Mouse (Mus musculus): ENCODE measurements around the gene BC107364.
"Not testable (repeated sequence)": the region's sequence is repeated elsewhere in the genome, so short reads cannot be mapped to it uniquely, and the experiment has no call there.

The BC107364 gene

GRCm38 (mm10) chr3:96458008-96458407 lies 5.9 kb upstream of the BC107364 start:
- DNase-seq (ENCODE audit: low read depth in 2 of 2, low spot score in 2 of 2) = not testable (repeated sequence)

GRCm38 (mm10) chr3:96451181-96451737 lies 847 bp downstream of the BC107364 start:
- not testable (repeated sequence) for DNase-seq (ENCODE audit: low read depth in 2 of 2, low spot score in 2 of 2)

- DNase-seq (ENCODE audit: low read depth in 2 of 2, low spot score in 2 of 2) = not testable (repeated sequence)
Observed at GRCm38 (mm10) chr3:96450586-96450896, 1.6 kb downstream of the BC107364 start.

- not testable (repeated sequence) for DNase-seq (ENCODE audit: low read depth in 2 of 2, low spot score in 2 of 2)
Observed at GRCm38 (mm10) chr3:96449762-96450585, 2.1 kb downstream of the BC107364 start.

DNA sequence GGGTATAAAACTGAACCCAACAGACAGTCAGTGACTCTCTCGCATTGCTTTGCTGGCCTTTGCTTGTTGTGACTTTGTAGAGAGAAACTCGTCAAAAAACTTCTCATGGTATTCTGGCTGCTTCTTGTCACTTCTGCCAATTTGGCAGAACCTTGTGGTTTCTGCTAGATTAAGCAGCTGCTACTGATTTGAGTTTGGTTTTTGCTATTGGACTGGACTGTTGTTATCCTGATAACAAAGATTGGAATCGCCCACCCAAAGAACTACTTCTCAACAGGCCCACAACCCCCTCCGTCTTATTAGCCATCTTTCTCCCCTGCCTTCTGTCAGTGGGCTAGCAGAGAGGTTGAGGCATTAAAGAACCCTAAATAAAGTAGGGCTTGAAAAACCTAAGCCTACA lies 6.7 kb downstream of the BC107364 start:
- DNase-seq (ENCODE audit: low read depth in 2 of 2, low spot score in 2 of 2) = no peak

DNA sequence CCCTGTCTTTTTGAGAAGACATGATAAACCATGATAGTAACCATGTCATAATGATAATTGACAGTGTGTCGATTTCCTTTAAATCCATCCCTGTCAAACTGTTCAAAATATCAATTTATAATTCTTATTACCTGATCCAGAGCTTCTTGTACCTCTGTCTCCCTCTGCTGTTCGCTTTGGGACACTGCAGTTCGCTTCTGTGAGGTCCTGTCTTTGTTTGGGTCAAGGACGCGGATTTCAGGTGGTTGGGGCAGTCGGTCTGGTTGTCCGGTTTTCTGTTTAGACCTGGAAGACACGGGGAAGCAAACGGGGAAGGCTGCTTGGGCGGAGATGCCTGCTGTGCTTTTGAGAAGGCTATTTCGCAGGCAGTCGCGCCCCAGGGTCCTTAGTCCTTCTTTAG lies 11.5 kb downstream of the BC107364 start:
- DNase-seq (ENCODE audit: low read depth in 2 of 2, low spot score in 2 of 2) = peak; percentile 49 to 72

DNA sequence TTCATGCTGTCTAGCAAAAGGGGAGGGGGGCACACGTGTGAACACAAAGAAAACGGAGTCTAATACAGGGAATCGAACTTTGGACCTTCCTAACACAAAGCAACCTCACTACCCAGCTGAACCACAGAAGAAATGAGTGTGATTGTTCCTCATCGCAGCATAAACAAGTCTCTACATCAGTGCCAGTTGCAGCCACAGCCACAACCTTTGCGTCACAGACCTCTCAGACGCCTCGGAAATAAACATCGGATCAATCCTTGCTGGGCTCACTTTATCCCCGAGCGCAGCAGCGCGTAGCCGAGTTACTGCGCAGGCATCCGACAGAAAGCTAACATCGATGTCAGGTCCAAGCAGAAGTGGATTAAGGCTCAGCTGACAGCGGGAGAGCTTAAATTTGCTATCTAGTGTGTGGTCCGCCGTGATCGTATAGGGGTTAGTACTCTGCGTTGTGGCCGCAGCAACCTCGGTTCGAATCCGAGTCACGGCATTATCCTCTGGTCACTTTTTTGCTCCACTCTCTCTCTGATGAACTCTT lies 16.5 kb downstream of the BC107364 start:
- DNase-seq (ENCODE audit: low read depth in 2 of 2, low spot score in 2 of 2) = peak; percentile 12 to 38

DNA sequence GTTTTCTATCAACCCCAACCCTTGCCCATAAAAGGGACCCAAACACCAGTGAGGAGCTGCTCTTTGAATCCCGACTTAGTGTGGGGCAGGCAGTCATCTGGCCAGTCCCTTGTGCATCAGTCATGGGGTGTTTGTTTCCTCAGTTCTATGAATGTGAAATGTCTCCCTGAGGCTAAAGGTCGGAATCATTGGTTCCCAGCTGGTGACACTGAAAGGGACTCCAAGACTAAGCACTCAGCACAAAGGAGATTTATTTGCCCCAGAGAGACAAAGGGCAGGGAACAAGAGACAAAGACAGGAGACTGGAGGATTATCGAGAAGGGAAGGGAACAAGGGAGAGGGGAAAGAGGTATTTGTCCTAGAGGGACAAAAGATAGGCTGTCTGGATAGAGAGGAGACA lies 19.9 kb downstream of the BC107364 start:
- no peak for DNase-seq (ENCODE audit: low read depth in 2 of 2, low spot score in 2 of 2)

GRCm38 (mm10) chr3:96429819-96430132 lies 22.3 kb downstream of the BC107364 start:
- no peak for DNase-seq (ENCODE audit: low read depth in 2 of 2, low spot score in 2 of 2)

- no peak for DNase-seq (ENCODE audit: low read depth in 2 of 2, low spot score in 2 of 2)
Observed at GRCm38 (mm10) chr3:96428941-96429818, 22.9 kb downstream of the BC107364 start.

GRCm38 (mm10) chr3:96427761-96428462 lies 24.2 kb downstream of the BC107364 start:
- no peak for DNase-seq (ENCODE audit: low read depth in 2 of 2, low spot score in 2 of 2)

DNA sequence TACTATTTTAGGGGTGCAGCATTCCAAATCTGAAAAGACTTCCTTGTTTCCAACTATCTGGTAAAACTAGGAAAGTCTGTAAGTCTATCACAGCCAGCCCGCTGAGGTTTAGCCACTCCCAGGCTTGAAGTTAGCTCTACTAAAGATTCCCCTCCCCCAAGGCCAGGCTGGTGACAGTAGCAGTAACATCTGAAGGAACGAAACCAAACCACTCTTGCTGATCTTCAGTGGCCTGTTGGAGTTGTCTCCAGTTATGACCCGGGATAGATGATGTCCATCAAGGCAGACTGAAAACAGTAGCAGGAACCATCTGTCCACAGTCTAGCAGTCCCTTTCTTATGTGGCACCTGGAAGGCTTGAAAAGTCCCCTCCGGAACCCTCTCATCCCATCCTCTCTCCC lies 24.8 kb downstream of the BC107364 start:
- DNase-seq (ENCODE audit: low read depth in 2 of 2, low spot score in 2 of 2) = no peak

DNA sequence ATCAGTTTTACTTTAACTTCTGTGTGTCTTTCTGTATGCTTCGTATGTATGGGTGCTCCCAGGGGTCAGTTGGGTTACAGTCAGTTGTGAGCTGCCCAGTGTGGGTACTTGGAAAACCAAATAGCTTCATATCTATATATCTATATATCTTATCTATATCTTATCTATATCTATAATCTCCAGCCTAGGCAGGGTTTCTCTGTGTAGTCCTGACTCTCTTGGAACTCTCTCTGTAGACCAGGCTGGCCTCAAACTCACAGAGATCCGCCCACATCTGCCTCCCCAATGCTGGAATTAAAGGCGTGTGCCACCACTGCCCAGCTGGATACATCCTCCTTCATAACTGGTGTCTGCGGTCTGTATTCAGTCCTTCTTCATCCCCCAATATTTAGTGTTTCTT lies 25.8 kb downstream of the BC107364 start:
- no peak for DNase-seq (ENCODE audit: low read depth in 2 of 2, low spot score in 2 of 2)

DNA sequence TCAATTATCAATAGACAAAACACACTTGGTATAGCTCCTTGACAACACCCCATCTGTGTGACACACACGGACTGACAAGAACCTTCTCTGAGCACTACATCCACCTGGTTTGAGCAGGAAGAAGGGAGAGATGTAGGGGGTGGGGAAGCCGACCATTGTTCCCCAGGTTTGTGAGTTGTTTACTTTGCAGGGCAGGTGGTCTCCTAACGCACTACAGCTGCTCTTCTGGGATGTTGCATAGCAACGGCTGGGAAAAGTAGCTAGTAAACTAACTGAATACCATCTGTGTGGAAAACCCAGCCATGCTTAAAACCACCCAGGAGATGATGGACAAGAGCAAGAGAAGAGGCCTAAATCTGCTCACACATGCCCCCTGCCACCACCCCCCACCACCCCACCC lies 27.7 kb downstream of the BC107364 start:
- DNase-seq (ENCODE audit: low read depth in 2 of 2, low spot score in 2 of 2) = not testable (repeated sequence)

- DNase-seq (ENCODE audit: low read depth in 2 of 2, low spot score in 2 of 2) = no peak
Observed at GRCm38 (mm10) chr3:96423889-96424288, 28.2 kb downstream of the BC107364 start.

DNA sequence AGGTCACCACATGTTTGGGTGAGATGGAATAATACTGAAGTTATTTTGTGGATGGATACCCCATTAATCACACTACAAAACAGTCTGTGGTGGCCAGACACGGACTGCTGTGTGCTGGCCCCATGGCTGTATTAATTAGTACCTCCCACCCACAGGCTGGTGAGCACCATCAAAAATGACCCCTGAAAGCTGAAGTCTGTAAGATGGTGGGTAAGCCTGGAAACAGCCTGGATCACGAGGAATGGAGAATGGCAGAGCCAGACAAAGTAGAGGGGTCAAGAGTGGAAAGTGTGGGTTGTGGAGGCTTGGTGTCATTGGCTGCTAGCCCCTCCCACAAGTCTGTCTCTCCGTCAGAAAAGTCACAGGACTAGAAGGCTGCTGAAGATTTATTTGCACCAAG lies 31.3 kb downstream of the BC107364 start:
- DNase-seq (ENCODE audit: low read depth in 2 of 2, low spot score in 2 of 2) = no peak

GRCm38 (mm10) chr3:96418902-96419301 lies 33.2 kb downstream of the BC107364 start:
- DNase-seq (ENCODE audit: low read depth in 2 of 2, low spot score in 2 of 2) = not testable (repeated sequence)

DNA sequence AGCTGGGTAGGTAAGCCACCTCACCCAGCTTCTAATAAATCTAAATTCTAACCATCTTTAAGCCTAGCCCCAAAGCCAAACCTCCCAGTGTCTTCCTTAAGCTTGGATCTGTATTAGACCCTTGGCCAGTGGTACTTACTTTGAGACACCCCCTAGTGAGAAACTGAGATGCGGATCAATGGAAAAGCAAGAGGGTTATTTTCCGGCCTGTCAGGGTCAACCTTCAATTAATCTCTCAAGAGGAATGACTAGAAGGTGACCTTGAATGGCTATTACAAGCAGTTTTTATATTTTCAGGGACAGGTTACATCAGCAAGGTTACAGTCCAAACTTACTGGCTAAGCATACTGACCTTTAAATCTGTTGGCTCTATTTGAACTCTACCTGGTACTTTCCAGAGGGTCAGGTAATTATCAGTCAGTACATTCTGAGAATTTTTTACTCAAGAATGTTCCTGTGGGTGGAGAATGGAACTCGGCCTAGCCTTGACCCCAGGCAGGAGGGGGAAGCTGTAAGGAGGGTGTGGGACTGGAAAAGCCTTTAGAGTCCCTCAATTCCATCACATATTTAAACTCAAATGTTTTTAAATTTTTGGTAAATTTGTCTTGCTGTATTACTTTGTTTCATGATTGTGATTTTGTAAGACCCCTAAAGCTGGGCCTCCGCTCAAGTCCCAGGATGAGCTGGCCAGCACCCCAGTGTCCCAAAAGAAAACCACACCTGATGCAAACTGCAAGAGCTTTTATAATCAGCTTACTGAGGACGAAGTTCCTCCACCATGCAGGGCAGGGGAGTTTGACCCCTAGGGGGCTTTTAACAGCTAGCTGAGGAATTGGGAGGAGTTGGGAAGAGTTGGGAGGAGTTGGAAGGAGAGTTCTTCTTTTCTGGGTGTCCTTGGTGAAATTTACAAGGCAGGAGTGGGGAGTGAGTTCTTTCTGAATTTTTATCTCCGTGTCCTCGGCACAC lies 34.0 kb downstream of the BC107364 start:
- no peak for DNase-seq (ENCODE audit: low read depth in 2 of 2, low spot score in 2 of 2)

DNA sequence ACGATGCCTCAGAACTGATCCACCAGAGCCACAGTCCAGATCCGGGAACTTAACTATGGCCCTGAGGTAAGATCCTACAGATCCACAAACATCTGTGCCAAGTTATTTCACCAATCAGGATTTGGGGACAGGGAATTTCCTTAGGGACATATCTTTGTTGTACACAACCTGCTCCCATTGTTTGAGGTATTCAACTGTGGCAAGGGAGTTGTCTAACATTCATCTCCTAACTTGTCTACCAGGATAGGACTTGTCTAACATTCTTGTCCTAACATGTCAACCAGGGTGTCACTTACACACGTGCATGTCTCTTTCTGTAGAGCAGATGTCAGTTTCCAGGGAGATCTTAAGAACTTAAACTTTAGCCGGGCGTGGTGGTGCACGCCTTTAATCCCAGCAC lies 35.5 kb downstream of the BC107364 start:
- DNase-seq (ENCODE audit: low read depth in 2 of 2, low spot score in 2 of 2) = no peak

- no peak for DNase-seq (ENCODE audit: low read depth in 2 of 2, low spot score in 2 of 2)
Observed at GRCm38 (mm10) chr3:96416056-96416455, 36.0 kb downstream of the BC107364 start.

All from CD8-positive naive resting alpha-beta T cell, adult 2 months (primary cell).